Mouse (Mus musculus): ENCODE measurements around the gene 4930595D18Rik.
A peak's percentile ranks its signal among the peaks of the same experiment; 100 is the strongest.

4930595D18Rik gene

GRCm38 (mm10) chr12:111165146-111165812 lies 19.0 kb downstream of the 4930595D18Rik start:
- DNase-seq, result peak; percentile 27

- DNase-seq, result peak; percentile 91
Measured at GRCm38 (mm10) chr12:111164310-111164751, 20.0 kb downstream of the 4930595D18Rik start.

- peak; percentile 47 for DNase-seq
Measured at GRCm38 (mm10) chr12:111162312-111163061, 21.8 kb downstream of the 4930595D18Rik start.

GRCm38 (mm10) chr12:111161943-111162311 lies 22.4 kb downstream of the 4930595D18Rik start:
- DNase-seq, result no peak

GRCm38 (mm10) chr12:111160871-111161270 lies 23.4 kb downstream of the 4930595D18Rik start:
- no peak for DNase-seq

- peak; percentile 25 for DNase-seq
Measured at GRCm38 (mm10) chr12:111159659-111160428, 24.4 kb downstream of the 4930595D18Rik start.

GRCm38 (mm10) chr12:111155756-111156155 lies 28.5 kb downstream of the 4930595D18Rik start:
- no peak for DNase-seq

- no peak for DNase-seq
Measured at GRCm38 (mm10) chr12:111154641-111155040, 29.6 kb downstream of the 4930595D18Rik start.

- DNase-seq, result no peak
Measured at GRCm38 (mm10) chr12:111153946-111154345, 30.3 kb downstream of the 4930595D18Rik start.

- DNase-seq, result no peak
Measured at GRCm38 (mm10) chr12:111152981-111153710, 31.1 kb downstream of the 4930595D18Rik start.

- no peak for DNase-seq
Measured at GRCm38 (mm10) chr12:111152579-111152978, 31.7 kb downstream of the 4930595D18Rik start.

- no peak for DNase-seq
Measured at GRCm38 (mm10) chr12:111151422-111152156, 32.7 kb downstream of the 4930595D18Rik start.

GRCm38 (mm10) chr12:111150236-111150596 lies 34.1 kb downstream of the 4930595D18Rik start:
- no peak for DNase-seq

- DNase-seq, result no peak
Measured at GRCm38 (mm10) chr12:111149495-111150235, 34.6 kb downstream of the 4930595D18Rik start.

- DNase-seq, result peak; percentile 61
Measured at GRCm38 (mm10) chr12:111145269-111145668, 39.0 kb downstream of the 4930595D18Rik start.

- DNase-seq, result no peak
Measured at GRCm38 (mm10) chr12:111144598-111144997, 39.7 kb downstream of the 4930595D18Rik start.

- peak; percentile 37 for DNase-seq
Measured at GRCm38 (mm10) chr12:111143509-111144063, 40.7 kb downstream of the 4930595D18Rik start.

- no peak for DNase-seq
Measured at GRCm38 (mm10) chr12:111143005-111143508, 41.2 kb downstream of the 4930595D18Rik start.

GRCm38 (mm10) chr12:111137079-111137478 lies 47.2 kb downstream of the 4930595D18Rik start:
- no peak for DNase-seq

- DNase-seq, result no peak
Measured at GRCm38 (mm10) chr12:111135953-111136352, 48.3 kb downstream of the 4930595D18Rik start.
